Mouse (Mus musculus) neural tube, embryonic 14.5 days (tissue): ENCODE measurements around the gene Rpl41. TPM values are rescaled to one million over a fixed set of nuclear protein-coding genes. Genes with fewer than 3 reads are reported as not detected.

Source experiments
- ATAC-seq: fragments of 200-750 bp; cut with Nextera tagmentation; 2 replicates; pipeline ENCODE4 v1.8.0; 2017; ENCODE audit warnings: low read depth, mild to moderate bottlenecking, moderate TSS enrichment, moderate library complexity
- H3K27ac ChIP-seq: fragments of 300-500 bp; sonication (generic); 2 replicates; pipeline ENCODE4 v1.5.1; 2014; ENCODE audit warnings: low read depth, mild to moderate bottlenecking, control low read depth, low read length, moderate library complexity, mixed read lengths
- H3K27me3 ChIP-seq: fragments of 300-500 bp; sonication (generic); 2 replicates; pipeline ENCODE4 v1.6.1; 2014; ENCODE audit warnings: low read length; ENCODE audit not compliant: control insufficient read depth, insufficient read depth
- H3K36me3 ChIP-seq: fragments of 300-500 bp; sonication (generic); 2 replicates; pipeline ENCODE4 v1.6.1; 2014; ENCODE audit warnings: low read length, mixed read lengths; ENCODE audit not compliant: control insufficient read depth, insufficient read depth
- H3K4me1 ChIP-seq: fragments of 300-500 bp; sonication (generic); 2 replicates; pipeline ENCODE4 v1.6.1; 2014; ENCODE audit warnings: low read length; ENCODE audit not compliant: control insufficient read depth, insufficient read depth
- H3K4me2 ChIP-seq: fragments of 300-500 bp; sonication (generic); 2 replicates; pipeline ENCODE4 v1.6.1; 2014; ENCODE audit warnings: mild to moderate bottlenecking, low read depth, low read length, control low read depth
- H3K4me3 ChIP-seq: fragments of 300-500 bp; sonication (generic); 2 replicates; pipeline ENCODE4 v1.5.1; 2014; ENCODE audit warnings: low read depth, low read length, control low read depth, mixed read lengths
- H3K9ac ChIP-seq: fragments of 300-500 bp; sonication (generic); replicated peaks from 2 replicates; pipeline ENCODE4 v1.6.1; 2014; ENCODE audit warnings: low read depth, mild to moderate bottlenecking, control low read depth, low read length, mixed read lengths
- H3K9me3 ChIP-seq: fragments of 300-500 bp; sonication (generic); 2 replicates; pipeline ENCODE4 v1.6.1; 2016; ENCODE audit warnings: low read length; ENCODE audit not compliant: control insufficient read depth
- WGBS: fragments of 180-500 bp; shearing (Covaris S2); extraction: QIAGEN DNeasy Blood & Tissue Kit; methylation state at CpG from one replicate; pipeline ENCODE4 v1.1.7; 2014; 5-methylcytosine and 5-hydroxymethylcytosine counted together
- polyA plus RNA-seq: library from polyadenylated mRNA; unstranded; fragments of >200 nt; fragmentation: Nextera tagmentation; extraction: Ambion mirVana; gene quantifications from 2 replicates; pipeline ENCODE4 v1.2.1, GENCODE M21; 2014

The Rpl41 gene
- polyA plus RNA-seq, 1 experiment from 2014 or later = 2,479 TPM

DNA sequence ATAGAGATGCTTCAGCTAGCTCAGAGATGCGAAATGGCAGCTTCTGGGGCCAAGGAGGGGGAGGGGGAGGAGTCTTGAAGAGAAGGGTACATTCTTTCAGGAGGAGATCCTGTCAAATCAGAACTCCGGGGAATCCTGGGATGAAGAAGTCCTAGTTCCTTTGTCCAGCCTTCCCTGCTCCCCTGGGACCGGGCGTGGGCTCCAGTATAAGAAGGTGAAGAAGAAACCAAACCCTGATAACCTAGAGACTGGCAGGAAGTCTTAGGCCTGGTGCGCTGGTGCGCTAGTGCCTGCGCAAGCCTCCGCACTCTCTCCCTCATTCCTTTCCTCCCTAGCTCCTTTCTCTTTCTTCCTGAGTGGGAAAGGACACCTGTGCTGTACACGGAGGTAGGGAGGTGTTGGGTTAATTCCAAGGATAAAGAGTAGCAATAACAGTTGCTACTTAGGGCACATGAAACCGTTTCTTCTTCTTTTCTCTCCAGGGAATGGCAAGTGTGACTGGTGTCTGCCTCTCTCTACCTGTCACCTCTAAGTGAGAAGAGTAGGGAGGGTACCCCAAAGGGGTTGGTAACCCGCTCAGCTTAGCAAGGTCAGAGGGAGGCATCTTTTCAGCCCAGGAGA lies 24.9 kb downstream of the Rpl41 start:
- Histone ChIP-seq H3K27ac (peak overlapping the region; percentile 56), H3K36me3 (no peaks in the 10 kb centered on the region), H3K4me3 (peak overlapping the region; percentile 65), H3K4me2 (peak overlapping the region; percentile 99), H3K9me3 (no peaks in the 10 kb centered on the region), H3K4me1 (peaks cover 7% of the 10 kb centered on the region; the same call in 1 of the 2 replicates), H3K9ac (peak overlapping the region; percentile 62), H3K27me3 (no peaks in the 10 kb centered on the region)
- ATAC-seq = no peak
- WGBS = 13% methylated on average over 11 of the region's 11 CpGs

DNA sequence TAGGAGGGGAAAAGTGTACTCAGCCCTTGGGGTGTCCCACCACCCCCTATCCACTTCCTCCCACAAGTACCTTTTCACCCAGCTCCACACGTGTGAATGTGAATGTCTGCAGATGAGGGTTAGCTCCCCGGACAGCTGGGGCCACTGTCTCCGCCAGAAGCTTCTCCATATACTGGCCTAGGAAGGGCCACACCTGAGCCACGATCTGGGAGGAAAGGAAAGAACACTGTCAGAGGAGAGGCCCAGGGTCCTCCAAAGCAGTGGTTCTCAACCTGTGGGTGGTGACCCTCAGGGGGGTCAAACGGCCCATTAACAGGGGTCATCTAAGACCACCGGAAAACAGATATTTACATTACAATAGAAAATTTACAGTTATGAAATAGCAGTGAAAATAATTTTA lies 26.8 kb downstream of the Rpl41 start:
- ATAC-seq = no peak
- no peak overlapping the region for H3K9ac ChIP-seq
- no peaks in the 10 kb centered on the region for H3K27me3 ChIP-seq
- no peak overlapping the region for H3K27ac ChIP-seq
- peaks cover 7% of the 10 kb centered on the region; the same call in 1 of the 2 replicates for H3K4me1 ChIP-seq
- H3K36me3 ChIP-seq = no peaks in the 10 kb centered on the region
- no peak overlapping the region for H3K4me2 ChIP-seq
- 76% methylated on average over 6 of the region's 6 CpGs for WGBS
- no peaks in the 10 kb centered on the region for H3K9me3 ChIP-seq
- H3K4me3 ChIP-seq = no peak overlapping the region

DNA sequence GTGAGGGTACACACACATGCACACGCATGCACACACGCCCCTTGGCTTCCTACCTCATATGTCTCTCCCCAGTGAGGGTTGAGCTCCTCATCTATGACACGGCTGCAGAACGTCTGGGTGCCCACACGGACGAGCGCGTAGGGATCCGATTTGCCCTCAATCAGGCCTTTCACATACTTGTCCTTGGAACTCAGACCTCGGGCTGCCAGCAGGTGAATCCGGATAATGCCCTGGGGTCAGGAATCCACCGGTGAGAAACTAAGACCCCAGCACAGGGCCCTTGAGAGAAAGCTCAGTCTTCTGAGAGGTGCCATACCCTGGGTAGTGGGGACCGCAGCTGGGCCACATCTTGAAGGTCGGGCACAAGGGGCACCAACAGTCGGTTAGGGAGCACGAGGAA lies 28.5 kb downstream of the Rpl41 start:
- Histone ChIP-seq H3K4me3 (no peak overlapping the region), H3K27me3 (no peaks in the 10 kb centered on the region; the same call in 1 of the 2 replicates), H3K27ac (no peak overlapping the region), H3K36me3 (0 out of 2 replicates have a peak, but pooled peaks cover 6% of the 10 kb centered on the region), H3K9me3 (no peaks in the 10 kb centered on the region), H3K4me1 (0 out of 2 replicates have a peak, but pooled peaks cover 3% of the 10 kb centered on the region), H3K4me2 (no peak overlapping the region), H3K9ac (no peak overlapping the region)
- no peak for ATAC-seq
- 86% methylated on average over 16 of the region's 16 CpGs for WGBS

- Histone ChIP-seq H3K4me3 (no peak overlapping the region), H3K9ac (no peak overlapping the region), H3K9me3 (no peaks in the 10 kb centered on the region), H3K27ac (no peak overlapping the region), H3K36me3 (0 out of 2 replicates have a peak, but pooled peaks cover 6% of the 10 kb centered on the region), H3K27me3 (no peaks in the 10 kb centered on the region; the same call in 1 of the 2 replicates), H3K4me2 (no peak overlapping the region), H3K4me1 (no peaks in the 10 kb centered on the region)
- no peak for ATAC-seq
- WGBS = 77% methylated on average over 7 of the region's 7 CpGs
These were observed 30.3 kb downstream of the Rpl41 start for GRCm38 (mm10) chr10:128518833-128519232.

GRCm38 (mm10) chr10:128516677-128517076 lies 32.4 kb downstream of the Rpl41 start:
- no peaks in the 10 kb centered on the region; the same call in 1 of the 2 replicates for H3K27me3 ChIP-seq
- H3K4me2 ChIP-seq = no peak overlapping the region
- no peaks in the 10 kb centered on the region for H3K4me1 ChIP-seq
- H3K9ac ChIP-seq = no peak overlapping the region
- H3K36me3 ChIP-seq = peaks cover 15% of the 10 kb centered on the region; the same call in 1 of the 2 replicates
- no peak overlapping the region for H3K4me3 ChIP-seq
- no peaks in the 10 kb centered on the region for H3K9me3 ChIP-seq
- no peak overlapping the region for H3K27ac ChIP-seq
- no peak for ATAC-seq
- WGBS = 27% methylated on average over 6 of the region's 6 CpGs

DNA sequence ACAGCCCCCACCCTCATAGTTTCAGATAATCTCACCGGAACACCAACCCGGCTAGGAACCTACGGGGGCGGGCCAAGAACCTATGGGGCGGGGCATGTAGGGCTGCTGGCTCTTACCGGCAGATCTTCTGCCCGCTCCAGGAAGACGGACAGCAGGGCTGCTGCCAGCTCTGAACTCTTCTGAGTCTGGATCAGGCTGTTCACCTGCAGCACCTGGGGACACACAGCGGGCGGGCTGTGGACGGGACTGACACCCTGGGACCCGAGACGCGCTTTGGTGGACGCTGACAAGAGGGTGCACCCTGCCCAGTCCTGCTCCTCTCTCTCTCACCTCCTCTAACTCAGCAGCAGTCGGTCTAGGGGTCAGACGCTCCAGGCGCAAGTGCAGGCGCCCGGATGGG lies 33.1 kb downstream of the Rpl41 start:
- no peak overlapping the region for H3K27ac ChIP-seq
- ATAC-seq = 0 out of 2 replicates have a peak, but pooled peaks have one; percentile 34
- no peaks in the 10 kb centered on the region; the same call in 1 of the 2 replicates for H3K27me3 ChIP-seq
- 25% methylated on average over 20 of the region's 20 CpGs for WGBS
- H3K4me1 ChIP-seq = no peaks in the 10 kb centered on the region
- no peak overlapping the region for H3K4me2 ChIP-seq
- peaks cover 15% of the 10 kb centered on the region; the same call in 1 of the 2 replicates for H3K36me3 ChIP-seq
- H3K9me3 ChIP-seq = no peaks in the 10 kb centered on the region
- no peak overlapping the region for H3K4me3 ChIP-seq
- no peak overlapping the region for H3K9ac ChIP-seq

GRCm38 (mm10) chr10:128515044-128515443 lies 34.1 kb downstream of the Rpl41 start:
- Histone ChIP-seq H3K36me3 (peaks cover 19% of the 10 kb centered on the region; the same call in 1 of the 2 replicates), H3K4me1 (no peaks in the 10 kb centered on the region), H3K4me2 (no peak overlapping the region), H3K9ac (no peak overlapping the region), H3K27ac (no peak overlapping the region), H3K4me3 (no peak overlapping the region), H3K27me3 (no peaks in the 10 kb centered on the region; the same call in 1 of the 2 replicates), H3K9me3 (no peaks in the 10 kb centered on the region)
- WGBS = 87% methylated on average over 4 of the region's 4 CpGs
- no peak for ATAC-seq

- no peak overlapping the region for H3K9ac ChIP-seq
- no peak overlapping the region for H3K4me3 ChIP-seq
- no peak for ATAC-seq
- no peaks in the 10 kb centered on the region for H3K9me3 ChIP-seq
- no peak overlapping the region for H3K4me2 ChIP-seq
- WGBS = 87% methylated on average over 12 of the region's 12 CpGs
- H3K27ac ChIP-seq = no peak overlapping the region
- H3K4me1 ChIP-seq = no peaks in the 10 kb centered on the region
- H3K27me3 ChIP-seq = no peaks in the 10 kb centered on the region; the same call in 1 of the 2 replicates
- H3K36me3 ChIP-seq = peaks cover 18% of the 10 kb centered on the region; the same call in 1 of the 2 replicates
These were observed 37.3 kb downstream of the Rpl41 start for GRCm38 (mm10) chr10:128511761-128512160.

DNA sequence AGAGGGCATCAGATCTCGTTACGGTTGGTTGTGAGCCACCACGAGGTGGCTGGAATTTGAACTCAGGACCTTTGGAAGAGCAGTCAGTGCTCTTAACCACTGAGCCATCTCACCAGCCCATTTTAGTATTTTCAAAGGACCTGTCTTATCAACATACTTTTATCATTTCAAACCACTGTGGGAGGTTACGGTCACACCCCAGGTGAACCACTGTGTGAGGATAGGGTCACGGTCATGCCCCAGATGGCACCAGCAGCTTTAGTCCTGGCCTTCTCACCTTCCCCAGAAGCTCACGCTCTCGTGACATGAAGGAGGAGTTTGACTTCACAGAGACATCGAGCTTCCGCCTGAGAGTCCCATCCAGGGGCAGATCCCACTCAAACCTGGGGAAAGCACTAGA lies 37.9 kb downstream of the Rpl41 start:
- WGBS = 94% methylated on average over 9 of the region's 9 CpGs

More for the DNA sequence above, 37.9 kb downstream of the Rpl41 start:
- Histone ChIP-seq H3K4me3 (no peak overlapping the region), H3K27ac (no peak overlapping the region), H3K4me1 (no peaks in the 10 kb centered on the region), H3K9ac (no peak overlapping the region), H3K4me2 (no peak overlapping the region), H3K9me3 (no peaks in the 10 kb centered on the region), H3K36me3 (peaks cover 17% of the 10 kb centered on the region; the same call in 1 of the 2 replicates), H3K27me3 (no peaks in the 10 kb centered on the region)
- ATAC-seq = no peak
